Mouse (Mus musculus): ENCODE results near the gene Zfp993. TPM values are rescaled to one million over a fixed set of nuclear protein-coding genes. Genes with fewer than 3 reads are reported as not detected.

Zfp993 gene
- polyA plus RNA-seq, 1 experiment from 2014 or later = 3.1 TPM

Other genes starting within 250 kb of the Zfp993 start
- 1.7 and 1.8 TPM in 2 replicates for gene Zfp992, start 161.9 kb upstream of the Zfp993 start, polyA plus RNA-seq (2015; fragmentation: Nextera tagmentation; extraction: Ambion mirVana)
- 0.14 TPM in 1 of 2 replicates, not detected in the other for gene Zfp981, start 108.9 kb upstream of the Zfp993 start, polyA plus RNA-seq (2015; fragmentation: Nextera tagmentation; extraction: Ambion mirVana)

All from forebrain, embryonic 16.5 days (tissue).